Mouse (Mus musculus) forebrain, embryonic 15.5 days (tissue): ENCODE results near the gene Itgb2l. TPM values are rescaled to one million over a fixed set of nuclear protein-coding genes. Genes with fewer than 3 reads are reported as not detected.

Experiments
- ATAC-seq: fragments of 200-750 bp; cut with Nextera tagmentation; replicated peaks from 2 replicates; pipeline ENCODE4 v1.8.0; 2017; ENCODE audit warnings: mild to moderate bottlenecking, moderate TSS enrichment, moderate library complexity
- H3K27ac ChIP-seq: fragments of 300-500 bp; sonication (generic); replicated peaks from 2 replicates; pipeline ENCODE4 v1.5.1; 2015; ENCODE audit warnings: mild to moderate bottlenecking, inconsistent platforms
- H3K27me3 ChIP-seq: fragments of 300-500 bp; sonication (generic); 2 replicates; pipeline ENCODE4 v1.6.1; 2015; ENCODE audit warnings: inconsistent platforms
- H3K36me3 ChIP-seq: fragments of 300-500 bp; sonication (generic); 2 replicates; pipeline ENCODE4 v1.6.1; 2015; ENCODE audit warnings: mild to moderate bottlenecking, inconsistent platforms
- H3K4me1 ChIP-seq: fragments of 300-500 bp; sonication (generic); 2 replicates; pipeline ENCODE4 v1.6.1; 2015; ENCODE audit warnings: inconsistent platforms
- H3K4me2 ChIP-seq: fragments of 300-500 bp; sonication (generic); replicated peaks from 2 replicates; pipeline ENCODE4 v1.6.1; 2015; ENCODE audit warnings: mild to moderate bottlenecking, inconsistent platforms
- H3K4me3 ChIP-seq: fragments of 300-500 bp; sonication (generic); 2 replicates; pipeline ENCODE4 v1.5.1; 2015; ENCODE audit warnings: mild to moderate bottlenecking, inconsistent platforms
- H3K9ac ChIP-seq: fragments of 300-500 bp; sonication (generic); replicated peaks from 2 replicates; pipeline ENCODE4 v1.6.1; 2015; ENCODE audit warnings: mild to moderate bottlenecking, inconsistent platforms
- H3K9me3 ChIP-seq: fragments of 300-500 bp; sonication (generic); 2 replicates; pipeline ENCODE4 v1.6.1; 2016; ENCODE audit warnings: inconsistent platforms
- WGBS: fragments of 180-500 bp; shearing (Covaris S2); methylation state at CpG from one replicate; pipeline ENCODE4 v1.1.7; 2015; ENCODE audit warnings: mixed read lengths; 5-methylcytosine and 5-hydroxymethylcytosine counted together
- polyA plus RNA-seq: library from polyadenylated mRNA; unstranded; fragments of >200 nt; fragmentation: Nextera tagmentation; extraction: Ambion mirVana; gene quantifications from 2 replicates; pipeline ENCODE4 v1.2.1, GENCODE M21; 2015

Gene Itgb2l
- polyA plus RNA-seq, 1 experiment from 2014 or later = not detected

DNA sequence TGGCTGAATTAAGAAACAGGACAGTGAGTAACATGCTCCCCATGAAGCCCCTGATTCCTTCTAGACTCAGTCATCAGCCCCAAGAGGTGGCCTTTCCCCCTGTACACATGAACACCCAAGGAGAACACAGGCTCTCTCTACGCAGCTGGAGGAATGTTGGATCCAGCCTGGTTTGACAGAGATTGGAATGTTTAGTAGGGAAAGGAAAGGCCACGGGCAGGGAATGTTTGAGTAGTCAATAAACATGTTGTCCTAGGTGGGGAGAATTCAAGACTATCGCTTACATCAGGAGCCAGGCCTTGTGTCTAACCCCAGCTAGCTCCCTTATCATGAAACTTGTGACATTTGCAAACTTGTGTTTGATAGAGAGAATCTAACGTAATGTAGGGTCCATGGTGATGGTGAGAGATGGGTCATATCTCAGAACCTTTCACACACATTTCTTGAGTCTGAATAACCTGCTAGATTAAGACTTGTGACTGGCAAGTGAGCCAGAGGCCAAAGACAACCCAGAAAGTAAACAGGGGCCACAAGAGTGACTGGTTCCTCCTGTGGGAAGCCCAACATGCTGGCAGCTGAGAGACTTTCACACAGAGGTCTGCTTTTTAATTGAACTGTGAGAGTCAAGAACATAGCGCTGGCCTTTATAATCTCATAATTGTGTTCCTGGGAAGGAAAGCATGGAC, 60.8 kb downstream of the Itgb2l start:
- Histone ChIP-seq H3K9ac (no peak overlapping the region), H3K4me1 (no peaks in the 10 kb centered on the region), H3K27me3 (no peaks in the 10 kb centered on the region), H3K27ac (no peak overlapping the region), H3K4me3 (no peak overlapping the region), H3K4me2 (no peak overlapping the region), H3K36me3 (no peaks in the 10 kb centered on the region), H3K9me3 (no peaks in the 10 kb centered on the region)
- 90% methylated on average over 5 of the region's 5 CpGs for WGBS
- ATAC-seq = no peak

DNA sequence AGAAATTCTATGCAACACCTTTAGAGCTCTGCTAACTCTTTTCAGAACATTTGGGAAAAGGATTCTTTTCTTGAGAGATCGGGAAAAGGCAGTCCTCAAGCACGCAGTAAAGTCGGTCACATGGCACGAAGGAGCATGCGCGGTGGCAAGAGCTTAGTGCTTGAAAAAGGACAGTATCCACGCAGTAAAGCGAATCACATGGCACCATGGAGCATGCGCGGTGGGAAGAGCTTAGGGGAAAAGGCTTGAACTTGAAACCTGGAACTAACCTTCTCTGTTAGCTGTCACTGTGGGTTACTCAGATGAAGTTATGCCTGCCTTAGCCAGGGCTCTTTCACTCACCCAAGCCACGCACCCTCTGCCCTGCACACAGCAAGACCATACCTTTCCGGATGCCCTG, 62.0 kb downstream of the Itgb2l start:
- Histone ChIP-seq H3K27ac (no peak overlapping the region), H3K36me3 (no peaks in the 10 kb centered on the region), H3K4me3 (no peak overlapping the region), H3K27me3 (no peaks in the 10 kb centered on the region), H3K4me2 (no peak overlapping the region), H3K9me3 (no peaks in the 10 kb centered on the region), H3K9ac (no peak overlapping the region), H3K4me1 (no peaks in the 10 kb centered on the region)
- no peak for ATAC-seq
- WGBS = 93% methylated on average over 12 of the region's 12 CpGs

DNA sequence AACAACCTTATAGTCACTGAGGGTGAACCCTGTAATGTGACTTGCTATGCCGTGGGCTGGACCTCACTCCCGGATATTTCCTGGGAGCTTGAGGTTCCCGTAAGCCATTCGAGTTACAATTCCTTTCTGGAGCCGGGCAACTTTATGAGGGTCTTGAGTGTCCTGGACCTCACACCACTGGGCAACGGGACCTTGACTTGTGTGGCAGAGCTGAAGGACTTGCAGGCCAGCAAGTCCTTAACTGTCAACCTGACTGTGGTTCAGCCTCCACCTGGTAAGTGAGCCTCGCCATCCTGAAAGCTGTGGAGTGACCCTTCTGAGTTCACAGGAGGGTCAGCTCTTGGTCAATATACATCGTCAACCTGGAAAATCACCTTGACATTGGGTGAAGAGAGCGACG, 65.3 kb downstream of the Itgb2l start:
- Histone ChIP-seq H3K27me3 (no peaks in the 10 kb centered on the region), H3K4me1 (no peaks in the 10 kb centered on the region), H3K9ac (no peak overlapping the region), H3K9me3 (no peaks in the 10 kb centered on the region), H3K27ac (no peak overlapping the region), H3K36me3 (no peaks in the 10 kb centered on the region), H3K4me2 (no peak overlapping the region), H3K4me3 (no peak overlapping the region)
- 96% methylated on average over 10 of the region's 10 CpGs for WGBS
- no peak for ATAC-seq

DNA sequence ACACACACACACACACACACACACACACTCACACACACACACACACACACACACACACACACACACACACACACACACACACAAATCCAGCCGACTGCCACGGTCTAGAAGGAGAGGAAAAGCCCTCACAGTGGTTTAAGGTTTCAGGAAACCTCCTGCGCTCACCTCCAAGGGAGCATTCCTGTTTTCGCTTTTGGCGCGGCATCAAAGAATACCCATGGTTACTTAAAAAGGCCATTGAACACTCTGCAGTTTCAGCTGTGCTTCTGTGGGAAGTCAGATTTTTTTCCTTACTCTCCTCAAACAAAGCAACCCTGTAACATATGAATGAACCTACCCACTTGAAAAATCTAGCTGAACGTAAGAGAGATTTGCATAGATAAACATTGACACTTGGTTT, 67.1 kb downstream of the Itgb2l start:
- no peaks in the 10 kb centered on the region for H3K36me3 ChIP-seq
- H3K4me1 ChIP-seq = no peaks in the 10 kb centered on the region
- 11% methylated on average over 7 of the region's 7 CpGs for WGBS
- H3K4me3 ChIP-seq = no peak overlapping the region
- no peak overlapping the region for H3K9ac ChIP-seq
- no peak overlapping the region for H3K27ac ChIP-seq
- no peaks in the 10 kb centered on the region for H3K9me3 ChIP-seq
- H3K4me2 ChIP-seq = no peak overlapping the region
- no peak for ATAC-seq
- H3K27me3 ChIP-seq = no peaks in the 10 kb centered on the region

DNA sequence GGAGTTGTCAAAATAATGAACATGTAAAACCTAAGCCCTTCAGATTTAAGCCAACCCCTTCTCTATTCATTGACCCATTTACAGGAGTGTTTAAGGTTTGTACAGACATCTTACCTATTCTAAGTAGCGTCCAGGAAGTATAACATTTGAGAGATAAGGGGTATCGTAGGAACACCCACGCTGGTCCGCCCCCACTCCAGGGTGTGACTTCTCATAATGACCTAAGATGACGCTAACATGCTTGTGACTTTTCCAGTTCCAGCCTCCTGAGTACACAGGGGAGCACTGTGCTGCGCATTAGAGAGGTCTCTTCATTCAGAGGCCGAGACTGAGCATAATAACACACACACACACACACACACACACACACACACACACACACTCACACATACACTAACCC, 67.9 kb downstream of the Itgb2l start:
- Histone ChIP-seq H3K9ac (no peak overlapping the region), H3K27ac (no peak overlapping the region), H3K36me3 (no peaks in the 10 kb centered on the region), H3K4me3 (no peak overlapping the region), H3K4me1 (no peaks in the 10 kb centered on the region), H3K9me3 (no peaks in the 10 kb centered on the region), H3K27me3 (no peaks in the 10 kb centered on the region), H3K4me2 (no peak overlapping the region)
- ATAC-seq = no peak
- WGBS = 93% methylated on average over 7 of the region's 7 CpGs

DNA sequence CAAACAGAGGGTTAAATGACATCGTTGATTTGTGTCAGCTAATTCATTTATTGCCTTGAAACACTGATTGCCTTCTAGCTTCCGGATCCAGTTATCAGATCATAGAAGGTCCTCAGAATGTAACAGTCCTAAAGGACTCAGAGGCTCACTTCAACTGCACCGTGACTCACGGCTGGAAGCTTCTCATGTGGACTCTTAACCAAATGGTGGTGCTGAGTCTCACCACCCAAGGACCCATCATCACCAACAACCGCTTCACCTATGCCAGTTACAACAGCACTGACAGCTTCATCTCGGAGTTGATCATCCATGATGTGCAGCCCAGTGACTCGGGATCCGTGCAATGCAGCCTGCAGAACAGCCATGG, 70.7 kb downstream of the Itgb2l start:
- Histone ChIP-seq H3K4me2 (no peak overlapping the region), H3K36me3 (no peaks in the 10 kb centered on the region), H3K4me1 (no peaks in the 10 kb centered on the region), H3K4me3 (no peak overlapping the region), H3K27ac (no peak overlapping the region), H3K27me3 (no peaks in the 10 kb centered on the region), H3K9me3 (no peaks in the 10 kb centered on the region), H3K9ac (no peak overlapping the region)
- WGBS = 87% methylated on average over 8 of the region's 8 CpGs
- no peak for ATAC-seq

Other genes starting within 250 kb of the Itgb2l start
- 0.65 and 0.69 TPM in 2 replicates for gene Sh3bgr, start 243.2 kb downstream of the Itgb2l start, polyA plus RNA-seq
- gene B3galt5, start 207.8 kb downstream of the Itgb2l start, polyA plus RNA-seq = 1.1 and 1.6 TPM in 2 replicates
- gene Pcp4, start 24.0 kb upstream of the Itgb2l start, polyA plus RNA-seq = 141 and 169 TPM in 2 replicates